Mouse (Mus musculus) gastrocnemius, postnatal 4 days (tissue): ENCODE results near the gene Elk3. TPM values are rescaled to one million over a fixed set of nuclear protein-coding genes. Genes with fewer than 3 reads are reported as not detected.

Experiments
- DNase-seq, 2 experiments: peaks; one replicate each; pipeline ENCODE4 v3.0.0; 2021 to 2022; ENCODE audit warnings: low spot score in 2 of 2, mixed read lengths in 2 of 2
- total RNA-seq, 2 experiments: library from RNA; stranded (reverse); gene quantifications; 2 replicates each; pipeline ENCODE4 v1.2.3; 2021

The Elk3 gene
- total RNA-seq, 2 experiments from 2014 or later: 63.4 to 64.4 TPM

DNA sequence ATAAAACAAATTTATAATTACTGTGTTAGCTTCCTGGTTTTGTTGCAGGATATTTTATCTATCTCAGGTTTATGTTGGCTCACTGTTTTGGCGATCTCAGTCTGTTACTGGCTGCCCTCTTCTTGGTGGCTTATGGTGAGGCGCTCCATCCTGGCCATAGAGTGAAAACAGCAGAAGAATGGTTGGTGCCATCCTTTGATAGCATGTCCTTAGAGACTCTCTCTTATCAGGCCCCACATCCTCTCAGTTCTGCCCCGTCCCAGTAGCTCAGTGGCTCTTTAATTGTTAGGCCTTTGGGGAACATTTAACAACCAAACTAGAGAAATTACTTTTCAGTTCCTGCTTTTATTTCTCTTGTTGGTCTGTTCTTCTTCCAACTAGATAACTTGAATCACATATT, 112.0 kb downstream of the Elk3 start:
- no peak for DNase-seq

Other genes with a start within 250 kb of the Elk3 start
- 1 to 10 TPM in 1 of 2 experiments, under 1 TPM in 1; 0.98 to 1.3 TPM for gene Cfap54, start 229.5 kb downstream of the Elk3 start, total RNA-seq
- gene Cdk17, start 150.3 kb downstream of the Elk3 start, total RNA-seq: 10 to 100 TPM; 29.5 to 30.3 TPM
- gene Lta4h, start 142.3 kb upstream of the Elk3 start, total RNA-seq: 10 to 100 TPM; 65.4 to 71.1 TPM
- under 1 TPM; 0.12 to 0.16 TPM for gene Hal, start 177.6 kb upstream of the Elk3 start, total RNA-seq
- under 1 TPM in 1 of 2 experiments, not detected in 1; 0.31 TPM for gene Amdhd1, start 228.9 kb upstream of the Elk3 start, total RNA-seq
- gene Ccdc38, start 229.5 kb upstream of the Elk3 start, total RNA-seq: not detected